Mouse (Mus musculus) G1E (cell line): ENCODE data around the gene Wdr17.

ENCODE experiments used
- CTCF ChIP-seq: IDR thresholded peaks from 2 replicates; pipeline ENCODE4 v1.5.1; 2012; ENCODE audit warnings: low read depth, low read length, inconsistent platforms, mixed read lengths
- GATA1 ChIP-seq: IDR thresholded peaks from 2 replicates; pipeline ENCODE4 v1.6.1; 2012; ENCODE audit warnings: borderline replicate concordance, low read length, inconsistent platforms, mixed read lengths
- GATA2 ChIP-seq: IDR thresholded peaks from 2 replicates; pipeline ENCODE4 v1.6.1; 2012; ENCODE audit warnings: low read depth, low read length, inconsistent platforms, borderline replicate concordance
- POLR2AphosphoS5 ChIP-seq: IDR thresholded peaks from 2 replicates; pipeline ENCODE4 v1.6.1; 2012; ENCODE audit warnings: low read depth, low read length, inconsistent platforms; ENCODE audit not compliant: insufficient replicate concordance
- TAL1 ChIP-seq: conservative IDR thresholded peaks from 2 replicates; pipeline ENCODE4 v1.6.1; 2012; ENCODE audit warnings: low read depth, low read length, inconsistent platforms, mixed read lengths

- TF ChIP-seq GATA1 (no peak), CTCF (no peak), TAL1 (no peak), GATA2 (no peak), POLR2AphosphoS5 (no peak)
Observed at GRCm38 (mm10) chr8:54886560-54886959, 424 bp downstream of the Wdr17 start.
